Mouse (Mus musculus) lung, embryonic 15.5 days (tissue): Measurements from ENCODE around the gene Asf1b. TPM values are rescaled to one million over a fixed set of nuclear protein-coding genes. Genes with fewer than 3 reads are reported as not detected.
"Not testable (repeated sequence)": the region's sequence is repeated elsewhere in the genome, so short reads cannot be mapped to it uniquely, and the experiment has no call there.

Experiments used
- ATAC-seq: fragments of 200-750 bp; cut with Nextera tagmentation; 2 replicates; pipeline ENCODE4 v1.8.0; 2017; ENCODE audit warnings: moderate number of reproducible peaks, borderline replicate concordance; ENCODE audit not compliant: low FRiP score, low TSS enrichment; ENCODE audit errors: extremely low read depth
- H3K27ac ChIP-seq: fragments of 300-500 bp; sonication (generic); 2 replicates; pipeline ENCODE4 v1.5.1; 2015; ENCODE audit warnings: moderate library complexity, mild to moderate bottlenecking, inconsistent platforms
- H3K27me3 ChIP-seq: fragments of 300-500 bp; sonication (generic); 2 replicates; pipeline ENCODE4 v1.6.1; 2015; ENCODE audit warnings: inconsistent platforms
- H3K36me3 ChIP-seq: fragments of 300-500 bp; sonication (generic); 2 replicates; pipeline ENCODE4 v1.6.1; 2015; ENCODE audit warnings: inconsistent platforms
- H3K4me1 ChIP-seq: fragments of 300-500 bp; sonication (generic); 2 replicates; pipeline ENCODE4 v1.6.1; 2015; ENCODE audit warnings: inconsistent platforms
- H3K4me2 ChIP-seq: fragments of 300-500 bp; sonication (generic); 2 replicates; pipeline ENCODE4 v1.6.1; 2015; ENCODE audit warnings: inconsistent platforms, mild to moderate bottlenecking, moderate library complexity
- H3K4me3 ChIP-seq: fragments of 300-500 bp; sonication (generic); 2 replicates; pipeline ENCODE4 v1.5.1; 2015; ENCODE audit warnings: mild to moderate bottlenecking, inconsistent platforms
- H3K9ac ChIP-seq: fragments of 300-500 bp; sonication (generic); 2 replicates; pipeline ENCODE4 v1.6.1; 2015; ENCODE audit warnings: inconsistent platforms
- H3K9me3 ChIP-seq: fragments of 300-500 bp; sonication (generic); 2 replicates; pipeline ENCODE4 v1.6.1; 2016; ENCODE audit warnings: inconsistent platforms
- WGBS: fragments of 180-500 bp; shearing (Covaris S2); methylation state at CpG from one replicate; pipeline ENCODE4 v1.1.7; 2015; 5-methylcytosine and 5-hydroxymethylcytosine counted together
- polyA plus RNA-seq: library from polyadenylated mRNA; unstranded; fragments of >200 nt; fragmentation: Nextera tagmentation; extraction: Ambion mirVana; gene quantifications from 2 replicates; pipeline ENCODE4 v1.2.1, GENCODE M21; 2015

Asf1b gene
- polyA plus RNA-seq, 1 experiment from 2014 or later, result 83.5 TPM

- Histone ChIP-seq H3K4me1 (peaks cover 37% of the 10 kb centered on the region), H3K9ac (peak within 1 kb of the TSS; percentile 77), H3K27ac (peak within 1 kb of the TSS; percentile 95), H3K9me3 (no peaks in the 10 kb centered on the region), H3K36me3 (peaks cover 41% of the 10 kb centered on the region), H3K27me3 (no peaks in the 10 kb centered on the region), H3K4me2 (peak within 1 kb of the TSS; percentile 94), H3K4me3 (peak within 1 kb of the TSS; percentile 85)
- WGBS, result 2% methylated on average over 58 of the region's 112 CpGs
- ATAC-seq, result no peak
Observed at GRCm38 (mm10) chr8:83997511-83998141, 42.3 kb downstream of the Asf1b start, which contains the start of gene Samd1. Gene Samd1 (plus strand): TSS chr8:83997672.

- ATAC-seq, result no peak; the same call in 1 of the 2 replicates
- peak overlapping the region; percentile 87 for H3K27ac ChIP-seq
- under 1% methylated on average over 69 of the region's 92 CpGs for WGBS
- H3K4me3 ChIP-seq, result peak overlapping the region; percentile 82
- peaks cover 39% of the 10 kb centered on the region for H3K4me1 ChIP-seq
- H3K4me2 ChIP-seq, result peak overlapping the region; percentile 94
- H3K9ac ChIP-seq, result peak overlapping the region; percentile 77
- H3K9me3 ChIP-seq, result no peaks in the 10 kb centered on the region
- peaks cover 39% of the 10 kb centered on the region for H3K36me3 ChIP-seq
- no peaks in the 10 kb centered on the region for H3K27me3 ChIP-seq
Observed at GRCm38 (mm10) chr8:83998231-83999056, 43.1 kb downstream of the Asf1b start.

DNA sequence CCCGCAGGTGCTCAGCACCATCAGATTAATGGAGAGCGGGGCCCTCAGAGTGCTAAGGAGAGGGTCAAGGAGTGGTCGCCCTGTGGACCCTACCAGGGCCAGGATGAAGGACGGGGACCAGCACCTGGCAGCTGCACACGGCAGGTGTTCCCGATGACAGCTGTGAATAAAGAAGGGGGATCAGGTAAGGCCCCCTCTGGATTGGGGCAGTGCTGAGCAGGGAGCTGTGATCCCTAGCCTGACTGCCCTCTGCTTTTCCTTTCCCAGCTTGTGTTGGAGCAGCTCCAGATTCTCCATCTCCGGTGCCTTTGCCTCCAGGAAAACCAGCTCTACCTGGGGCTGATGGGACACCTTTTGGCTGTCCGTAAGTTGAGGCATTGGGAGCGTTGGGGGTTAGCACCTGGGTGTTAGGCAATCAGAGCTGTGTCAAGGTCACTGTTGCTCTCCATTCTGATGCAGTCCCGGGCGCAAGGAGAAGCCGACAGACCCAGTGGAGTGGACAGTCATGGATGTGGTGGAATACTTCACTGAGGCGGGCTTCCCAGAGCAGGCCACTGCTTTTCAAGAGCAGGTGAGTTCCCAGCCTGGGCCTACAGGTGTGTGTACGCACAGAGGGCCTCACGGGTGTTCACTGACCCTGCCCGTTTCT, 43.9 kb downstream of the Asf1b start:
- Histone ChIP-seq H3K9me3 (no peaks in the 10 kb centered on the region), H3K27ac (peak overlapping the region; percentile 87; the same call in 1 of the 2 replicates), H3K4me2 (peak overlapping the region; percentile 94), H3K27me3 (no peaks in the 10 kb centered on the region), H3K9ac (peak overlapping the region; percentile 77), H3K4me1 (peaks cover 46% of the 10 kb centered on the region), H3K4me3 (peak overlapping the region; percentile 82), H3K36me3 (peaks cover 35% of the 10 kb centered on the region)
- WGBS, result 57% methylated on average over 16 of the region's 16 CpGs
- no peak for ATAC-seq

GRCm38 (mm10) chr8:83999825-84000224, 44.5 kb downstream of the Asf1b start:
- H3K9ac ChIP-seq, result no peak overlapping the region
- ATAC-seq, result no peak
- peak overlapping the region; percentile 94; the same call in 1 of the 2 replicates for H3K4me2 ChIP-seq
- no peaks in the 10 kb centered on the region for H3K9me3 ChIP-seq
- WGBS, result 87% methylated on average over 2 of the region's 2 CpGs
- no peaks in the 10 kb centered on the region for H3K27me3 ChIP-seq
- H3K4me3 ChIP-seq, result peak overlapping the region; percentile 82; the same call in 1 of the 2 replicates
- H3K36me3 ChIP-seq, result peaks cover 29% of the 10 kb centered on the region
- H3K27ac ChIP-seq, result no peak overlapping the region
- H3K4me1 ChIP-seq, result peaks cover 49% of the 10 kb centered on the region

- Histone ChIP-seq H3K4me1 (peaks cover 46% of the 10 kb centered on the region), H3K9me3 (no peaks in the 10 kb centered on the region), H3K4me2 (peak within 1 kb of the TSS; percentile 37), H3K27ac (peak within 1 kb of the TSS; percentile 4; the same call in 1 of the 2 replicates), H3K27me3 (no peaks in the 10 kb centered on the region), H3K4me3 (0 out of 2 replicates have a peak within 1 kb of the TSS, but pooled peaks have one; percentile 5), H3K9ac (no peak within 1 kb of the TSS), H3K36me3 (peaks cover 25% of the 10 kb centered on the region)
- 44% methylated on average over 61 of the region's 61 CpGs for WGBS
- no peak for ATAC-seq
Observed at GRCm38 (mm10) chr8:84001281-84002000, 46.1 kb downstream of the Asf1b start, which contains the start of gene 1700067K01Rik. Gene 1700067K01Rik (plus strand): TSS chr8:84001502.

DNA sequence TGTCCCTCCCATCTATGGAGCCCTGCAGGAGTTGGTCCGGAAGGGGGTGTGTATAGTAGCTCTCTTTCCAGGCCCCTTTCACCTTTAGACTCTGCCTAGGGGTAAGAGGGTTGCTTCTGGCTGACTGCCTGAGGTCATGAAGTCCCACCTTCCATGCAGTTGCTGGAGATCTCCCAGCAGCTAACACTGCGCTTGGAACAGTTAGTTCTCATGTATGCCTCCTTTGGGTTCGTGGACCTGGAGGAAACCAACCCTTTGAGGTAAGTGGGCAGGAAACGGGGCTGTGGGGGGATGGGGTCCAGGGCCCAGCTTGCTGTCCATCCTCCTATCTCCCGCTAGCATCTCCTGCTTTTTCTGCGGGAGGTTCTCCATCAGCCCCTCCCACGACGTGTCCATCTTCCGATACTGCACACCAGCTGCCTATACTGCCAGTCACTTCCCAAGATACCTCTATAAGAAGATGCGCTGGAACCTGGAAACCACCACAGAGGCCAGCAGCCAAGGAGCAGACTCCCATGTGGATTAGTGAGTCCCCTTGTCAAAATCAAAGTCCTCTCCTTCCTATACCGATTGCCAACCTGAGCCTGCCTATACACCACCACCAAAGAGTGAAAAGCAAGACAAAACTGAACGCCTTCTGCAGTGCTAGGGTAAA, 47.8 kb downstream of the Asf1b start:
- H3K27me3 ChIP-seq, result no peaks in the 10 kb centered on the region
- 66% methylated on average over 12 of the region's 12 CpGs for WGBS
- no peak for ATAC-seq

DNA sequence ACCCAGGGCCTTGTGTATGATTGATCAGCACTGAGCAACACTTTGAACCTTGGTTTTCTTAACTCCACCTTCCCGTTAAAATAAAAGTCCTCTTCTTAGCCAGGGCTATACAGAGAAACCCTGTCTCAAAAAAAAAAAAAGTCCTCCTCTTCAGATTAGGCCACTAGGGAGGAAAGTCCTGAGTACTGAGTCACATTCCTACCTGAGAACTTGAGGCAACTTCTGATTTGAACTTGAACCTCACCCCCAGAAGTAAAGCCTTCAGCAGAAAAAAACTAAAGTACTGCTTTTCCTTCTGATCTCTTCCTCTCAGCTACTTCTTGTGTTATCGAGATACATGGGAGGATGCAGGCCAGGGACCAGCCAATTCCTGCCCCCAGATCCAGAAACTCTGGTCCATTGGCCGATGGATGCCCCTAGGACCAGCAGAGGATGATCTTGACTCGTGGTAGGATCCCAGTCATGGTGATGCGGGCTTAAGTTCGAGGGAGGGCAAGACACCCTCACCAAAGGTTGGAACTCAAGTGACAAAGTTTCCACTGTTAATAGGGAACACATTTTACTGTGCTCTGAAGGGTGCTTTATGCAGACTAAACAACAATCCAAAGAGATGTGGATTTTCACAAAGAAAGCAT, 48.4 kb downstream of the Asf1b start:
- H3K4me2 ChIP-seq, result peak overlapping the region; percentile 84
- no peak for ATAC-seq
- no peaks in the 10 kb centered on the region for H3K9me3 ChIP-seq
- H3K4me3 ChIP-seq, result peak overlapping the region; percentile 53; the same call in 1 of the 2 replicates
- 0 out of 2 replicates have a peak, but pooled peaks cover 2% of the 10 kb centered on the region for H3K27me3 ChIP-seq
- peaks cover 44% of the 10 kb centered on the region for H3K4me1 ChIP-seq
- H3K9ac ChIP-seq, result 0 out of 2 replicates have a peak overlapping the region, but pooled peaks have one; percentile 51
- peak overlapping the region; percentile 85; the same call in 1 of the 2 replicates for H3K27ac ChIP-seq
- WGBS, result 67% methylated on average over 6 of the region's 6 CpGs
- H3K36me3 ChIP-seq, result peaks cover 25% of the 10 kb centered on the region

More for the DNA sequence above, 47.8 kb downstream of the Asf1b start:
- Histone ChIP-seq H3K9ac (no peak overlapping the region), H3K36me3 (peaks cover 25% of the 10 kb centered on the region), H3K27ac (no peak overlapping the region), H3K4me2 (no peak overlapping the region), H3K9me3 (no peaks in the 10 kb centered on the region), H3K4me3 (no peak overlapping the region), H3K4me1 (peaks cover 45% of the 10 kb centered on the region)

DNA sequence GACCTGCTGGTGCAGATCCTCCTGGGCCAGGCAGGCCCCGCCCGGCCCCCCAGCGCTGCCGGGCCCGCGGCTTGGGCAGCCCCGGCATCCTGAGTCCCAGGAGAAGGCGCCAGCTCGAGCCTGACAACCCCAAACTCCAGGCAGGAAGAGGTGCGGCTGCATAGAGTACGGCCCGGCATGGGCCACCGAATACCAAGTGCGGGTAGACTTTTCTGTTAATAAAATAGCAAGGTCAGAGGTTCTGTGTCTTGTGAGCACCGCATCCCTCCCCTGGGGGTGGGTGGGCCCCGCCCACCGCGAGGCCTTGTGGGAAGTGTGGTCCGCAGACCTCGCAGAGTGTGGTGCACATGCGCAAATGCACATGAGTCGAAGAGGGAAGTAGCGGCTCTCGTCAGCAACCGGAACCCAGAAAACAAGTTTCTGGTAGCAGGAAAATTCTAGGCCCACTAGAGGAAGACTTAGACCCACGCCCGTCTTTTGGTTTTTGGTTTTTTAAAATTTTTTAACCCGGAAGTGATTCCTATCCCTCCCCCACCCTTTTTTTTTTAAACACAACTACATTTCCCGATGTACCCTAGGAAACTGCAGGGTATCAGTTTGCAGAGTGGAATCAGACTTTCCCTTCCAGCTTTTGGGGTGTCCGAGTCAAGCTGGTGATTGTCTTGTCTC, 49.4 kb downstream of the Asf1b start:
- 0 out of 2 replicates have a peak, but pooled peaks cover 3% of the 10 kb centered on the region for H3K27me3 ChIP-seq
- ATAC-seq, result peak; percentile 85; the same call in 1 of the 2 replicates
- WGBS, result 1% methylated on average over 30 of the region's 30 CpGs

GRCm38 (mm10) chr8:84005502-84005901, 50.2 kb downstream of the Asf1b start:
- 89% methylated on average over 7 of the region's 7 CpGs for WGBS

More for the DNA sequence above, 49.4 kb downstream of the Asf1b start:
- Histone ChIP-seq H3K4me2 (peak overlapping the region; percentile 84), H3K9me3 (no peaks in the 10 kb centered on the region), H3K4me1 (peaks cover 37% of the 10 kb centered on the region), H3K4me3 (peak overlapping the region; percentile 53), H3K9ac (peak overlapping the region; percentile 51), H3K27ac (peak overlapping the region; percentile 85), H3K36me3 (peaks cover 20% of the 10 kb centered on the region)

DNA sequence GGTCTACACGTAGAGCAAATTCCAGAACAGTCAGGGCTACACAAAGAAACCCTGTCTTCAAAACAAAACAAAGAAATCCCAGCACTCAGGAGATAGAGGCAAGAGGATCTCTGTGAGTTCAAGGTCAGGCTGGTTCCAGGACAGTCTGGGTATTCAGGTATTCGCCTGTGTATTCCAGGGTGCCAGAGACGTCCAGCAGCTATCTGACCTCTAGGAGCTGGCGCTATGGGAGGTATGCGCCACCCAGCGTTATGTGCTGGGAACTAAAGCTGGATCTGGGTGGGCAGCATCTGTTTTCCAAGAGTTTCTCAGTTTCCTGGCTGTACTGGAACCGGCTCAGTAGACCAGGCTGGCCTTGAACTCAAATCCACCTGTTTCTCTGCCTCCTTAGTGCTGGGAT, 53.1 kb downstream of the Asf1b start:
- H3K4me1 ChIP-seq, result peaks cover 46% of the 10 kb centered on the region
- no peaks in the 10 kb centered on the region for H3K9me3 ChIP-seq
- no peak overlapping the region for H3K27ac ChIP-seq
- no peak overlapping the region for H3K4me3 ChIP-seq
- H3K27me3 ChIP-seq, result peaks cover 37% of the 10 kb centered on the region
- WGBS, result 21% methylated on average over 7 of the region's 7 CpGs
- no peak overlapping the region for H3K4me2 ChIP-seq
- no peaks in the 10 kb centered on the region for H3K36me3 ChIP-seq
- ATAC-seq, result no peak
- no peak overlapping the region for H3K9ac ChIP-seq

More at GRCm38 (mm10) chr8:84005502-84005901, 50.2 kb downstream of the Asf1b start:
- not testable (repeated sequence) for H3K9me3 ChIP-seq, H3K9ac ChIP-seq, H3K4me3 ChIP-seq, H3K27me3 ChIP-seq, ATAC-seq
- Histone ChIP-seq H3K27ac (peak overlapping the region; percentile 85; the same call in 1 of the 2 replicates), H3K4me2 (peak overlapping the region; percentile 84; the same call in 1 of the 2 replicates), H3K4me1 (peaks cover 36% of the 10 kb centered on the region), H3K36me3 (peaks cover 12% of the 10 kb centered on the region)
